Mouse (Mus musculus) forebrain, embryonic 13.5 days (tissue): ENCODE results near the gene Gpr180. TPM values are rescaled to one million over a fixed set of nuclear protein-coding genes. Genes with fewer than 3 reads are reported as not detected.

ENCODE experiments used
- ATAC-seq: fragments of 200-750 bp; cut with Nextera tagmentation; 2 replicates; pipeline ENCODE4 v1.8.0; 2017
- H3K27ac ChIP-seq: fragments of 300-500 bp; sonication (generic); 2 replicates; pipeline ENCODE4 v1.5.1; 2015; ENCODE audit warnings: inconsistent platforms, mild to moderate bottlenecking, moderate library complexity
- H3K27me3 ChIP-seq: fragments of 300-500 bp; sonication (generic); 2 replicates; pipeline ENCODE4 v1.6.1; 2015; ENCODE audit warnings: mild to moderate bottlenecking, inconsistent platforms
- H3K36me3 ChIP-seq: fragments of 300-500 bp; sonication (generic); 2 replicates; pipeline ENCODE4 v1.6.1; 2015; ENCODE audit warnings: mild to moderate bottlenecking, inconsistent platforms; ENCODE audit not compliant: poor library complexity, severe bottlenecking
- H3K4me1 ChIP-seq: fragments of 300-500 bp; sonication (generic); 2 replicates; pipeline ENCODE4 v1.6.1; 2015; ENCODE audit warnings: inconsistent platforms
- H3K4me2 ChIP-seq: fragments of 300-500 bp; sonication (generic); 2 replicates; pipeline ENCODE4 v1.6.1; 2015; ENCODE audit warnings: inconsistent platforms, mild to moderate bottlenecking, moderate library complexity
- H3K4me3 ChIP-seq: fragments of 300-500 bp; sonication (generic); 2 replicates; pipeline ENCODE4 v1.5.1; 2015; ENCODE audit warnings: mild to moderate bottlenecking, inconsistent platforms
- H3K9ac ChIP-seq: fragments of 300-500 bp; sonication (generic); 2 replicates; pipeline ENCODE4 v1.6.1; 2015; ENCODE audit warnings: mild to moderate bottlenecking, inconsistent platforms
- H3K9me3 ChIP-seq: fragments of 300-500 bp; sonication (generic); replicated peaks from 2 replicates; pipeline ENCODE4 v1.6.1; 2016; ENCODE audit warnings: inconsistent platforms
- WGBS: fragments of 180-500 bp; shearing (Covaris S2); methylation state at CpG from one replicate; pipeline ENCODE4 v1.1.7; 2015; 5-methylcytosine and 5-hydroxymethylcytosine counted together
- polyA plus RNA-seq: library from polyadenylated mRNA; unstranded; fragments of >200 nt; fragmentation: Nextera tagmentation; extraction: Ambion mirVana; gene quantifications from 2 replicates; pipeline ENCODE4 v1.2.1, GENCODE M21; 2015

The Gpr180 gene
- polyA plus RNA-seq, 1 experiment from 2014 or later = 28.1 TPM

GRCm38 (mm10) chr14:118157146-118157545 is 20.2 kb downstream of the Gpr180 start:
- 20% methylated on average over 5 of the region's 5 CpGs for WGBS
- peaks cover 53% of the 10 kb centered on the region for H3K36me3 ChIP-seq
- ATAC-seq = peak; percentile 17; the same call in 1 of the 2 replicates

GRCm38 (mm10) chr14:118161751-118162150 is 24.8 kb downstream of the Gpr180 start:
- Histone ChIP-seq H3K4me2 (no peak overlapping the region), H3K9ac (no peak overlapping the region), H3K4me1 (no peaks in the 10 kb centered on the region), H3K4me3 (no peak overlapping the region), H3K9me3 (no peaks in the 10 kb centered on the region), H3K36me3 (peaks cover 50% of the 10 kb centered on the region), H3K27me3 (no peaks in the 10 kb centered on the region), H3K27ac (no peak overlapping the region)
- ATAC-seq = no peak
- 89% methylated on average over 3 of the region's 3 CpGs for WGBS

More at GRCm38 (mm10) chr14:118157146-118157545, 20.2 kb downstream of the Gpr180 start:
- Histone ChIP-seq H3K4me1 (no peaks in the 10 kb centered on the region), H3K4me3 (no peak overlapping the region), H3K9me3 (no peaks in the 10 kb centered on the region), H3K27me3 (no peaks in the 10 kb centered on the region), H3K27ac (no peak overlapping the region), H3K4me2 (no peak overlapping the region), H3K9ac (no peak overlapping the region)

GRCm38 (mm10) chr14:118162640-118163039 is 25.7 kb downstream of the Gpr180 start:
- Histone ChIP-seq H3K9me3 (no peaks in the 10 kb centered on the region), H3K4me1 (no peaks in the 10 kb centered on the region), H3K4me2 (no peak overlapping the region), H3K4me3 (no peak overlapping the region), H3K36me3 (peaks cover 50% of the 10 kb centered on the region), H3K9ac (no peak overlapping the region), H3K27me3 (no peaks in the 10 kb centered on the region), H3K27ac (no peak overlapping the region)
- ATAC-seq = no peak
- WGBS = 49% methylated on average over 14 of the region's 14 CpGs

GRCm38 (mm10) chr14:118168776-118169175 is 31.8 kb downstream of the Gpr180 start:
- no peak overlapping the region for H3K4me2 ChIP-seq
- no peak overlapping the region for H3K4me3 ChIP-seq
- no peaks in the 10 kb centered on the region for H3K9me3 ChIP-seq
- no peak overlapping the region for H3K27ac ChIP-seq
- H3K9ac ChIP-seq = no peak overlapping the region
- no peak for ATAC-seq
- 92% methylated on average over 4 of the region's 4 CpGs for WGBS
- no peaks in the 10 kb centered on the region for H3K4me1 ChIP-seq
- no peaks in the 10 kb centered on the region for H3K27me3 ChIP-seq
- peaks cover 17% of the 10 kb centered on the region for H3K36me3 ChIP-seq

- Histone ChIP-seq H3K4me1 (no peaks in the 10 kb centered on the region), H3K4me3 (no peak overlapping the region), H3K27ac (no peak overlapping the region), H3K9ac (no peak overlapping the region), H3K9me3 (no peaks in the 10 kb centered on the region), H3K36me3 (peaks cover 9% of the 10 kb centered on the region), H3K27me3 (no peaks in the 10 kb centered on the region), H3K4me2 (no peak overlapping the region)
- 74% methylated on average over 11 of the region's 11 CpGs for WGBS
- 0 out of 2 replicates have a peak, but pooled peaks have one; percentile 36 for ATAC-seq
These were observed 36.7 kb downstream of the Gpr180 start for GRCm38 (mm10) chr14:118173590-118174203.

- H3K4me2 ChIP-seq = no peak overlapping the region
- H3K4me3 ChIP-seq = no peak overlapping the region
- H3K27ac ChIP-seq = no peak overlapping the region
- H3K4me1 ChIP-seq = no peaks in the 10 kb centered on the region
- no peaks in the 10 kb centered on the region for H3K27me3 ChIP-seq
- 86% methylated on average over 30 of the region's 30 CpGs for WGBS
- no peaks in the 10 kb centered on the region for H3K9me3 ChIP-seq
- no peak for ATAC-seq
- no peaks in the 10 kb centered on the region for H3K36me3 ChIP-seq
- H3K9ac ChIP-seq = no peak overlapping the region
These were observed 38.2 kb downstream of the Gpr180 start for GRCm38 (mm10) chr14:118175071-118175693.

GRCm38 (mm10) chr14:118175694-118176085 is 38.7 kb downstream of the Gpr180 start:
- ATAC-seq = no peak

GRCm38 (mm10) chr14:118179251-118179650 is 42.3 kb downstream of the Gpr180 start:
- Histone ChIP-seq H3K27me3 (0 out of 2 replicates have a peak, but pooled peaks cover 4% of the 10 kb centered on the region), H3K9me3 (no peaks in the 10 kb centered on the region), H3K9ac (no peak overlapping the region), H3K4me1 (peaks cover 5% of the 10 kb centered on the region; the same call in 1 of the 2 replicates), H3K36me3 (no peaks in the 10 kb centered on the region), H3K4me3 (no peak overlapping the region), H3K4me2 (peak overlapping the region; percentile 83; the same call in 1 of the 2 replicates), H3K27ac (no peak overlapping the region)
- no peak for ATAC-seq
- 69% methylated on average over 1 of the region's 1 CpGs for WGBS

More at GRCm38 (mm10) chr14:118175694-118176085, 38.7 kb downstream of the Gpr180 start:
- no peak overlapping the region for H3K27ac ChIP-seq
- H3K4me1 ChIP-seq = peaks cover 4% of the 10 kb centered on the region; the same call in 1 of the 2 replicates
- no peak overlapping the region for H3K4me2 ChIP-seq
- H3K4me3 ChIP-seq = no peak overlapping the region
- 94% methylated on average over 12 of the region's 12 CpGs for WGBS
- no peaks in the 10 kb centered on the region for H3K9me3 ChIP-seq
- no peaks in the 10 kb centered on the region for H3K27me3 ChIP-seq
- no peaks in the 10 kb centered on the region for H3K36me3 ChIP-seq
- H3K9ac ChIP-seq = no peak overlapping the region

- peak; percentile 34 for ATAC-seq
- 0 out of 2 replicates have a peak, but pooled peaks cover 4% of the 10 kb centered on the region for H3K27me3 ChIP-seq
These were observed 42.7 kb downstream of the Gpr180 start for GRCm38 (mm10) chr14:118179701-118180100.

GRCm38 (mm10) chr14:118180117-118180557 is 43.2 kb downstream of the Gpr180 start:
- Histone ChIP-seq H3K4me3 (peak overlapping the region; percentile 53), H3K9me3 (no peaks in the 10 kb centered on the region), H3K36me3 (no peaks in the 10 kb centered on the region), H3K27ac (peak overlapping the region; percentile 46; the same call in 1 of the 2 replicates), H3K9ac (peak overlapping the region; percentile 66), H3K4me1 (peaks cover 5% of the 10 kb centered on the region; the same call in 1 of the 2 replicates), H3K4me2 (peak overlapping the region; percentile 83), H3K27me3 (0 out of 2 replicates have a peak, but pooled peaks cover 4% of the 10 kb centered on the region)
- WGBS = 0% methylated on average over 20 of the region's 20 CpGs
- ATAC-seq = peak; percentile 90

More at GRCm38 (mm10) chr14:118179701-118180100, 42.7 kb downstream of the Gpr180 start:
- H3K9me3 ChIP-seq = no peaks in the 10 kb centered on the region
- H3K4me3 ChIP-seq = peak overlapping the region; percentile 53
- 34% methylated on average over 7 of the region's 7 CpGs for WGBS
- H3K4me2 ChIP-seq = peak overlapping the region; percentile 83
- peak overlapping the region; percentile 66 for H3K9ac ChIP-seq
- no peaks in the 10 kb centered on the region for H3K36me3 ChIP-seq
- peaks cover 5% of the 10 kb centered on the region; the same call in 1 of the 2 replicates for H3K4me1 ChIP-seq
- peak overlapping the region; percentile 46; the same call in 1 of the 2 replicates for H3K27ac ChIP-seq

GRCm38 (mm10) chr14:118180711-118181177 is 43.8 kb downstream of the Gpr180 start:
- H3K27ac ChIP-seq = peak overlapping the region; percentile 46
- peak overlapping the region; percentile 66 for H3K9ac ChIP-seq

GRCm38 (mm10) chr14:118191442-118191841 is 54.5 kb downstream of the Gpr180 start:
- Histone ChIP-seq H3K4me2 (no peak overlapping the region), H3K4me1 (peaks cover 8% of the 10 kb centered on the region), H3K9ac (no peak overlapping the region), H3K4me3 (no peak overlapping the region), H3K27me3 (peaks cover 28% of the 10 kb centered on the region), H3K27ac (no peak overlapping the region), H3K36me3 (no peaks in the 10 kb centered on the region), H3K9me3 (no peaks in the 10 kb centered on the region)
- ATAC-seq = no peak
- WGBS = 81% methylated on average over 9 of the region's 9 CpGs

More at GRCm38 (mm10) chr14:118180711-118181177, 43.8 kb downstream of the Gpr180 start:
- no peaks in the 10 kb centered on the region for H3K9me3 ChIP-seq
- H3K4me1 ChIP-seq = peaks cover 5% of the 10 kb centered on the region; the same call in 1 of the 2 replicates
- 0 out of 2 replicates have a peak, but pooled peaks cover 4% of the 10 kb centered on the region for H3K27me3 ChIP-seq
- peak; percentile 93 for ATAC-seq
- WGBS = 3% methylated on average over 10 of the region's 10 CpGs
- H3K36me3 ChIP-seq = no peaks in the 10 kb centered on the region
- H3K4me3 ChIP-seq = peak overlapping the region; percentile 53
- peak overlapping the region; percentile 83 for H3K4me2 ChIP-seq
